Mouse (Mus musculus) liver, embryonic 12.5 days (tissue): ENCODE results near the gene Nfu1. TPM values are rescaled to one million over a fixed set of nuclear protein-coding genes. Genes with fewer than 3 reads are reported as not detected.

Source experiments
- polyA plus RNA-seq: library from polyadenylated mRNA; unstranded; fragments of >200 nt; fragmentation: Nextera tagmentation; extraction: Ambion mirVana; gene quantifications from 2 replicates; pipeline ENCODE4 v1.2.1, GENCODE M21; 2016

Gene Nfu1
- polyA plus RNA-seq, 1 experiment from 2014 or later = 65.2 TPM

Other genes with a start within 250 kb of the Nfu1 start
- gene Anxa4, start 215.7 kb upstream of the Nfu1 start, polyA plus RNA-seq = 27.0 and 27.9 TPM in 2 replicates
- 5.8 and 9.2 TPM in 2 replicates for gene Aak1, start 159.7 kb upstream of the Nfu1 start, polyA plus RNA-seq
- gene Gfpt1, start 33.6 kb downstream of the Nfu1 start, polyA plus RNA-seq = 8.7 and 9.2 TPM in 2 replicates
- gene D6Ertd527e, start 95.5 kb downstream of the Nfu1 start, polyA plus RNA-seq = 0.08 and 0.13 TPM in 2 replicates